Mouse (Mus musculus) megakaryocyte, embryonic 14.5 days (primary cell): ENCODE measurements around the gene Mthfr. TPM values are rescaled to one million over a fixed set of nuclear protein-coding genes. Genes with fewer than 3 reads are reported as not detected.

ENCODE experiments used
- H3K27me3 ChIP-seq: replicated peaks from 2 replicates; pipeline ENCODE3; 2012; ENCODE audit warnings: inconsistent platforms
- H3K36me3 ChIP-seq: replicated peaks from 2 replicates; pipeline ENCODE3; 2012; ENCODE audit warnings: low read length, inconsistent platforms, mixed read lengths
- H3K4me1 ChIP-seq: 2 replicates; pipeline ENCODE4 v1.6.1; 2012; ENCODE audit warnings: inconsistent platforms
- H3K4me3 ChIP-seq: replicated peaks from 2 replicates; pipeline ENCODE3; 2012; ENCODE audit warnings: moderate library complexity, mild to moderate bottlenecking, inconsistent platforms
- H3K9me3 ChIP-seq: 2 replicates; pipeline ENCODE4 v1.6.1; 2012; ENCODE audit warnings: inconsistent platforms
- FLI1 ChIP-seq: IDR thresholded peaks from 2 replicates; pipeline ENCODE4 v1.6.1; 2012; ENCODE audit warnings: low read length, inconsistent platforms, mixed read lengths
- GATA1 ChIP-seq: IDR thresholded peaks from 3 replicates; pipeline ENCODE4 v1.6.1; 2012; ENCODE audit warnings: mixed read lengths, low read length, inconsistent platforms, borderline replicate concordance
- polyA plus RNA-seq: library from polyadenylated mRNA; stranded (reverse); fragments of >175 nt; gene quantifications from 2 replicates; pipeline ENCODE4 v1.2.3, GENCODE M21; 2012; ENCODE audit warnings: low replicate concordance; ENCODE audit not compliant: insufficient read depth

Gene Mthfr
- polyA plus RNA-seq, 1 experiment = 3.5 TPM

DNA sequence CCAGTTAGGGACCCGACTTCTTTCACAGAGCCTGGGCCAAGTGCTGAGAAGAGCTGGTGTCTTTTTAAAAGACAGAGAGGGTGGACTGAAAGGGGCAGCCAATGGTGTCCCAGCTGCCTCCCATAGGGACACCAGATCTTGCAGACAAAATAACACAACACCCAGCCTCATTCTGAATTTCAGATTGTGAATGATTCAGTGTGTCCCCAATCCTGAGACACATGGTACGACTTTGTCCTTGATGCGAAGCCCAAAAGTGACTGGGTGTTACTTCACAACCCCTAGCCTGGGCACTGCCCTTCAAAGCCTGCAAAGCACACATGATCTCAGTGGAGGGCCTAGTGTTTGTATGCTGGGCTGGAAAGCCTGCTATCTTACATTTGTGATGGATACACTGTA is 47.0 kb downstream of the Mthfr start:
- no peaks in the 10 kb centered on the region for H3K27me3 ChIP-seq
- no peaks in the 10 kb centered on the region for H3K9me3 ChIP-seq
- H3K4me1 ChIP-seq = peaks cover 75% of the 10 kb centered on the region
- TF ChIP-seq FLI1 (no peak), GATA1 (no peak)
- peaks cover 41% of the 10 kb centered on the region for H3K36me3 ChIP-seq
- H3K4me3 ChIP-seq = peak overlapping the region; percentile 96

DNA sequence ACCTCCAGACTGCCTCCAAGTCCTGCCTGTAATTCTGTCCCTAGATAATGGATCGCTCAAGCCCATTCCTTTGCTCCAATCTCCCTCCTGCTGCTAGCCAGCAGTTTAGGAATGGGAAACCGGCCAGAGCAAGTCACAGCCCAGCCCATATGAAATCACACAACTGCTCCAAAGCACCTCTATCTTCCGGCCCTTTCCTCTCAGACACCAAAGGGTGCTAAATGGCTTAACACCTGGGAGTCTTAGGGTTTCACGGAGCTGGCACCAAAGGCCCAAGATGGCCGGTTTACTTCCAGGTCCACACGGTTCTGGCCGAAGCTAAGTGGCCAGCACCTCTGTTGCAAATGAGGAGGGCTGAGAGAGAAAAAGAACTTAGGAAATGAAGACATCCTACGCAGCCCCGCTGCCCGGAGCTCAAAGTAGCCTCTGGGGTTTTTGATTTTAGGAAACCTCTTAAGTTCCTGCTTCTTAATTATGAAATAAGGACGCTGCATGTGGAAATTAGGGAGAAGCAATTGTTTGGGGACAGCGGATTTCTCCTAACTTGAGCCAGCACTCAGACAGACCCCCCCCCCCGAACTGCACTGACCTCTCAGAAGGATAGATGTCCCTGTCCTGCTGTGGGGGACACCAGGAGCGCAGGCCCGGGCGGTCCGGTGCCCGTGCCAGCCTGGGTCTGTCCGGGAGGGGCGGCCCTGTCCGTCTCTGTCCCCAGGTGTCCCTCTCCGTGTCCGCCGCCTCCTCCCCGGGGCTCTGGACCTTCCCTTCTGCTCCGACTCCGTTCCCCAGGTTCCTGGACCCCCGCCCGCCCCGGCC is 48.4 kb downstream of the Mthfr start:
- TF ChIP-seq GATA1 (no peak), FLI1 (no peak)
- no peaks in the 10 kb centered on the region for H3K27me3 ChIP-seq
- no peaks in the 10 kb centered on the region for H3K9me3 ChIP-seq
- H3K4me3 ChIP-seq = peak overlapping the region; percentile 96
- H3K36me3 ChIP-seq = peaks cover 27% of the 10 kb centered on the region
- peaks cover 69% of the 10 kb centered on the region for H3K4me1 ChIP-seq

DNA sequence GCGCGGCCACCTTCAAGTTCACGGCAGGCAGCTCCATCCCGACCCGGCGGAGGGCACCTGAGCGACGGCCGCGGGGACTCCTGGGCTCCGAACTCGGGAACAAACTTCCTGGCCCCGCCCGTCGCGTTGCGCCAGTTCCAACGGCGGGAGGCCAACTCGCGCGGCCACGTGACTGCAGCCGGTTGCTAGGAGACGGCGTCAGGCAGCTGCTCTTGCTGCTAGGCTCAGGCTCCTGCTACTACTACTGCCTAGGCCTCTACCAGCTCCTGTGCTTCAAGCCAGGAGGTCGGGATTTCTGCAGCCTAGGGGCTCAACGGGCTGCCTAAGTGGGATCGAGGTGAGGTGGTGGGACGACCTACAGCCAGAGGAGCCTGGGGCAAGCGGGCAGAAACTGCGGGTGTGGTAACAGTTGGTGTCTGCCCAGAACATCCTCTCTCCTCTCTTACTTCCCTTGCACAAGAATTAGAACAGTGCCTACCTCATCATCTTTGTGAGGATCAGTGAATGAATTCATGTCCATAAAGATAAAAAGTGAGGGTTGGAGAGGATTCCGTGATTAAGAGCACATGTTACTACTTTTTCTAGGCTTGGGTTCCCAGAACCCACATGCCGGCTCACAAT is 49.1 kb downstream of the Mthfr start, which contains the start of gene Agtrap:
TSS of gene Agtrap (minus strand) at position 125 of the 621 bp plus-strand sequence.
- TF ChIP-seq GATA1 (no peak), FLI1 (no peak)
- peaks cover 69% of the 10 kb centered on the region for H3K4me1 ChIP-seq
- peak within 1 kb of the TSS; percentile 96 for H3K4me3 ChIP-seq
- no peaks in the 10 kb centered on the region for H3K9me3 ChIP-seq
- peaks cover 20% of the 10 kb centered on the region for H3K36me3 ChIP-seq
- no peaks in the 10 kb centered on the region for H3K27me3 ChIP-seq

DNA sequence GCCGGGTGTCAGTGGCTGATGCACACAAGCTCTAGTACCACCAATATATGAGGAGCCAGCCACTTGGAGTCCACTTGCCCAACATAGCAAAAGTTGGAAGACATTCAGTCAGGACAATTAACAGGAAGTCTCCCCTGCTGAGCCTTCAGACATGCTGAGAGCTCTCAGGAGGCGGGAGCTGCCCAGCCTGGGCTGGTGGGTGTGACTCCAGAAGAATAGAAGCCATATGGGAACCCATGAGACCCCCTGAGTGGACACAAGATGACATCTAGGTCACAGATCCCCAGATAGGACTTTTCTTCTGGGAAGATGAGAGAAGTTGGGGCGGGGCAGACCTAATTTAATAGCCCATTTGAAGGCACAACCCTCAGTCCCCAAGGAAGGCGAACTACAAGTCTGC is 50.3 kb downstream of the Mthfr start:
- TF ChIP-seq GATA1 (no peak), FLI1 (no peak)
- H3K4me3 ChIP-seq = no peak overlapping the region

DNA sequence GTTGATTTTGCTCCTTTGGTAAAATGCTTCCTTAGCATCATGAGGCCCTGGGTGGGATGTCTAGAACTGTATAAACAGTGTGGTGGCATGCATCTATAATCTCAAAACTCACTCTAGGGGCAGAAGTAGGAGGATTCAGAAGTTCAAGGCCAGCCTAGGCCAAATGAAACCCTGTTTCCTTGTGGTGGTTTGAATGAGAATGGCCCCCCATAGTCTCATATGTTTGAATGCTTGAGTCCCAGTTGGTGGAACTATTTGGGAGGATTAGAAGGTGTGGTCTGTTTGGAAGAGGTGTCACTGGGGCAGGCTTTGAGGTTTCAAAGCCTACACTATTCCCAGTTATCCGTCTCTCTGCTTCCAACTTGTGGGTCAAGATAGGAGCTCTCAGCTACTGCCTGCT is 52.3 kb downstream of the Mthfr start:
- no peak overlapping the region for H3K4me3 ChIP-seq
- peaks cover 4% of the 10 kb centered on the region for H3K36me3 ChIP-seq
- TF ChIP-seq FLI1 (no peak), GATA1 (no peak)
- peaks cover 50% of the 10 kb centered on the region for H3K4me1 ChIP-seq
- H3K27me3 ChIP-seq = peaks cover 2% of the 10 kb centered on the region
- no peaks in the 10 kb centered on the region for H3K9me3 ChIP-seq

More for the DNA sequence above, 50.3 kb downstream of the Mthfr start:
- Histone ChIP-seq H3K9me3 (no peaks in the 10 kb centered on the region), H3K36me3 (peaks cover 10% of the 10 kb centered on the region), H3K27me3 (no peaks in the 10 kb centered on the region), H3K4me1 (peaks cover 59% of the 10 kb centered on the region)

DNA sequence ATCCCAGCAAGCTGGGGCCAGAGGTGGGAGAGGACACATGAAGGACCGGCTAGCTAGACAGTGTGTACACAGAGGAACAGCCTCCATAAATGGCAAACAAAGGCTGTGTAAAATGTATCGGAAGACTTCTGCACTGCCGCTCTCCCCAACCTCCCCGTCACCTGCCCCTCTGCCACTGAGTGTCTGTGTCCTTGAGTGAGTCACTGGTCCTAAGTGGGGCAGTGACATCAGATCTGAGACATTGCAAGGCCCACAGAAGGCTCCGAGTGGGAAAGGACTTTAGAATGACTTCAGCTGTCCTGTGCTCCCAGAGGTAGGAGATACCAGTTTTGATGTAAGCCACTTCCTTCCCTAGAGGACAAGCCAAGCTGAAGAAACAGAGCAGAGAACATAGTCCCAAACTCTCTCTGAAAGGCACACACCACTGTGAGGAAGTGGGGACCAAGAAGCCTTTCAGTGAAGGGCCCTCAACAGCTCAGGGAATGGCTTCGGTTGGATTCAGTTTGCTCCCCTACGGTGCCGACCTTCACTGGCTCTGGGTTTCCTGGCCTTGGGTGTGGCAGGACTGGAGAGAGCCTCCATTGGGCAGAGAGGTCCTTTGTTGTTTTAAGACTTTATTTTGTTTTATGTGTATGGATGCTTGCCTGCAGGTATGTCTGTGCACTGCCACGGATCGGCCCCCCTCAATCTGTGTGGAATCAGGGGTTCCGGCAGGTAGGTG is 53.8 kb downstream of the Mthfr start:
- peaks cover 51% of the 10 kb centered on the region for H3K4me1 ChIP-seq

DNA sequence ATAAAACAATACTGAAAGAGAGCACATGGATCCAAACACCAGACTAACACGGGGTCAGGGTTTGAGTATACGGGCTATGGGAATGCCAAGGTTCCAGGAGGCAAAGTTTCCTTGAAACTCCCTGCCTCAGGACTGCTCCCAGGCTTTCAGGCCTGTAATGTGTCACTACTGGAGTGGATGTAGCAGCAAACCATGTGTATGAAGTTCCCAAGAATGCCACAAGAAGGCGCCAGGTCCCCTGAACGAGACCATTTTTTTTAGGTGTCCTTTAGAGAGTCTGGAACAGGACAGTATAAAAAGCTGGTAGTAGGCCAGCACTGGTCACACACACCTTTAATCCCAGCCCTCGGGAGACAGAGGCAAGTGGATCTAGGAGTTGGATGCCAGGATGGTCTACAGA is 55.3 kb downstream of the Mthfr start:
- no peaks in the 10 kb centered on the region for H3K9me3 ChIP-seq
- no peak overlapping the region for H3K4me3 ChIP-seq
- TF ChIP-seq GATA1 (no peak), FLI1 (no peak)

More for the DNA sequence above, 53.8 kb downstream of the Mthfr start:
- TF ChIP-seq GATA1 (no peak), FLI1 (no peak)
- Histone ChIP-seq H3K36me3 (no peaks in the 10 kb centered on the region), H3K27me3 (peaks cover 2% of the 10 kb centered on the region), H3K4me3 (peak overlapping the region; percentile 38), H3K9me3 (no peaks in the 10 kb centered on the region)

DNA sequence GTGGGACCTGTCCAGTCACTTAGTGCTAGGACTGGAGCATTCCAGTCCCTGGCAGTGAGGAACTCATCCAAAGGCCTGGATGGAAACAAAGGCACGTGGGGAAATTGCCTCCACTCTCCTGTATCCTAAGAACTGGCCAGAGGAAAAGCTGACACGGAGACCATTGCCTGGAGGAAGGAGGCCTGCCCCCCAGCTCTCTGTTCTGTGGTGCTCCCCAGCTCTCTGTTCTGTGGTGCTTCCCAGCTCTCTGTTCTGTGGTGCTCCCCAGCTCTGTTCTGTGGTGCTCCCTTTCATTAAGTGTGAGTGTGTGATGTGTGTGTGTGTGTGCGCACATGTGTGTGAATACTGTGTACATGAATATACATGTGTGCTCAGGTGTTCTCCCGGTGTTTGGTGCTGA is 56.2 kb downstream of the Mthfr start:
- Histone ChIP-seq H3K36me3 (peaks cover 10% of the 10 kb centered on the region), H3K9me3 (no peaks in the 10 kb centered on the region), H3K4me3 (no peak overlapping the region), H3K4me1 (peaks cover 59% of the 10 kb centered on the region), H3K27me3 (peaks cover 2% of the 10 kb centered on the region)
- TF ChIP-seq FLI1 (no peak), GATA1 (no peak)

More for the DNA sequence above, 55.3 kb downstream of the Mthfr start:
- Histone ChIP-seq H3K4me1 (peaks cover 52% of the 10 kb centered on the region), H3K36me3 (peaks cover under 1% of the 10 kb centered on the region), H3K27me3 (peaks cover 2% of the 10 kb centered on the region)

DNA sequence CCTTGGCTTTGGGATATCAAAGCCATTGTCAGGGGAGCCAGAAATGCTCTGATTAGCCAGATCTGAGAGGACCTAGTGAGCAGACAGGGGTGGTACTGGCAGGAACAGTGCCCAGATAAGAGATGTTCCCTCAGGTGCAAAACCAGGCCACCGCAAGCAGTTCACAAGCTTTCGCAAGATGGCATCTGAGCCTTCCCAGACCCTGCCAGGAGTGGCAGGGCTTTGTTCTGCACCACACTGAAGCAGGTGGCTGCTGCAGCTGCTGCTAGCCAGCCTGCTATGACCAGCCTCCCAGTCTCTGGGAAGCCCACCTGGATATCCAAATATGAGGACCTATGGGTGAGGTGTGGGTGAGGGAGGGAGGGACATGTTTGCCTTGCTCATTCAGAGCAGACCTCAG is 59.1 kb downstream of the Mthfr start:
- peaks cover 66% of the 10 kb centered on the region for H3K4me1 ChIP-seq
- peaks cover 4% of the 10 kb centered on the region for H3K27me3 ChIP-seq
- peaks cover 38% of the 10 kb centered on the region for H3K36me3 ChIP-seq
- no peaks in the 10 kb centered on the region for H3K9me3 ChIP-seq
- no peak overlapping the region for H3K4me3 ChIP-seq
- TF ChIP-seq FLI1 (no peak), GATA1 (no peak)
